Mouse (Mus musculus) spleen, adult 2 months (tissue): ENCODE measurements around the gene Podxl.

Experiments
- CTCF ChIP-seq: fragments of 200-500 bp; IDR thresholded peaks from 2 replicates; pipeline ENCODE4 v1.5.1; 2011; ENCODE audit warnings: mild to moderate bottlenecking, inconsistent platforms; ENCODE audit not compliant: insufficient read depth, insufficient read length, insufficient replicate concordance; ENCODE audit errors: extremely low read depth
- POLR2A ChIP-seq: fragments of 200-500 bp; IDR thresholded peaks from 2 replicates; pipeline ENCODE4 v1.6.1; 2011; ENCODE audit warnings: low read depth, low read length, inconsistent platforms

- no peak for TF ChIP-seq CTCF
- TF ChIP-seq POLR2A, result no peak
Measured at GRCm38 (mm10) chr6:31521491-31522355, 42.1 kb downstream of the Podxl start.
